Mouse (Mus musculus): ENCODE results near the gene Lgals9. TPM values are rescaled to one million over a fixed set of nuclear protein-coding genes. Genes with fewer than 3 reads are reported as not detected.

Lgals9 gene
- polyA plus RNA-seq, 1 experiment from 2014 or later: 415 TPM

DNA sequence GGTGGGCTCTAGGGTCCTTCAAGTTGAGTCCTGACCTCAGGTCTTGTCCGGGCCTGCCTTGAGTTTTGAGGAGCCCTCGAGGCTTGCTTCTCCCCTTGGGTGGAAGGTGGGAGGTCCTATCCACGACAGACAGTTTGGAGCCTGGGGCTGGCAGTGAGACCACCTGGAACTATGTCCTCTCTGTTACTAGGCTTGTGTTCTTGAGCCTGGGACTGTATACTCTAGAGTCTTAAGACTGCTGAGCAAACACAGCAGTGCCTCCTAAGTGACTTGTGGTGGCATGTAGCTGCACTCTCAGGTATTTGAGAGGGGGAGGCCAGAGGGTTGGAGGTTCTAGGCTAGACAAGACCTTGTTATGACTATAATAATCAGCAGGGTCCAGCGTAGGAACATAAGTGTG is 50.0 kb downstream of the Lgals9 start:
- WGBS (ENCODE audit: missing documents): 93% methylated on average over 4 of the region's 4 CpGs
- Histone ChIP-seq H3K79me2 (ENCODE audit: inconsistent target) (no peaks in the 10 kb centered on the region), H3K4me3 (ENCODE audit: inconsistent target) (no peak overlapping the region), H3K36me3 (ENCODE audit: inconsistent target) (no peaks in the 10 kb centered on the region), H3K27ac (no peak overlapping the region)

DNA sequence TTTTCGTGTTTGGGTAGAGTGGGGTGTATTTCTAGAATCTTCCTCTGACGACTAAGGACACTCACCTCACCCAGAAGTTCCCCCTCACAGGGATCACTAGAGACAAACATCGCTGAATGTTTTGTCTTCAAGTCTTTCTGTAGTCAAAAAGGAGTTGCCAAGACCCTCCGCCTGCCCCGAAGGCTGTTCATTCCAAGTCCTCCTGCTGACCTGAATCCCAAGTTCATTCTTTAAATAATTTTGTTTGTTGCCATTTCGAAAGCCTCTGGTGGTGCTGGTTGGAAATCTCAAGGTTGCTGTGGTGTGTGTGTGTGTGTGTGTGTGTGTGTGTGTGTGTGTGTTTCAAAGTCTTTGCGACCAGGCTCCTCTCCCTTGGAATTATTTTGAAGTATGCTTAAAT is 50.4 kb downstream of the Lgals9 start:
- no peaks in the 10 kb centered on the region for H3K79me2 ChIP-seq (ENCODE audit: inconsistent target)
- WGBS (ENCODE audit: missing documents): 82% methylated on average over 5 of the region's 7 CpGs

GRCm38 (mm10) chr11:78929345-78929744 is 55.4 kb downstream of the Lgals9 start:
- no peaks in the 10 kb centered on the region for H3K79me2 ChIP-seq (ENCODE audit: inconsistent target)
- no peak overlapping the region for H3K27ac ChIP-seq
- WGBS (ENCODE audit: missing documents): 79% methylated on average over 4 of the region's 5 CpGs
- no peaks in the 10 kb centered on the region for H3K36me3 ChIP-seq (ENCODE audit: inconsistent target)
- H3K4me3 ChIP-seq (ENCODE audit: inconsistent target): no peak overlapping the region

More for the DNA sequence above, 50.4 kb downstream of the Lgals9 start:
- Histone ChIP-seq H3K27ac (no peak overlapping the region), H3K4me3 (ENCODE audit: inconsistent target) (no peak overlapping the region), H3K36me3 (ENCODE audit: inconsistent target) (no peaks in the 10 kb centered on the region)

- H3K4me3 ChIP-seq (ENCODE audit: inconsistent target): no peak overlapping the region
- no peak overlapping the region for H3K27ac ChIP-seq
- no peaks in the 10 kb centered on the region for H3K36me3 ChIP-seq (ENCODE audit: inconsistent target)
- WGBS (ENCODE audit: missing documents): 1% methylated on average over 37 of the region's 37 CpGs
- H3K79me2 ChIP-seq (ENCODE audit: inconsistent target): no peaks in the 10 kb centered on the region
Measured at GRCm38 (mm10) chr11:78924916-78925315, 59.8 kb downstream of the Lgals9 start.

GRCm38 (mm10) chr11:78924111-78924510 is 60.6 kb downstream of the Lgals9 start:
- 9% methylated on average over 9 of the region's 9 CpGs for WGBS (ENCODE audit: missing documents)
- H3K4me3 ChIP-seq (ENCODE audit: inconsistent target): no peak overlapping the region

GRCm38 (mm10) chr11:78922678-78923407 is 61.9 kb downstream of the Lgals9 start:
- 50% methylated on average over 8 of the region's 8 CpGs for WGBS (ENCODE audit: missing documents)
- Histone ChIP-seq H3K4me3 (ENCODE audit: inconsistent target) (no peak overlapping the region), H3K27ac (no peak overlapping the region), H3K36me3 (ENCODE audit: inconsistent target) (no peaks in the 10 kb centered on the region), H3K79me2 (ENCODE audit: inconsistent target) (no peaks in the 10 kb centered on the region)

More at GRCm38 (mm10) chr11:78924111-78924510, 60.6 kb downstream of the Lgals9 start:
- no peaks in the 10 kb centered on the region for H3K79me2 ChIP-seq (ENCODE audit: inconsistent target)
- H3K27ac ChIP-seq: no peak overlapping the region
- no peaks in the 10 kb centered on the region for H3K36me3 ChIP-seq (ENCODE audit: inconsistent target)

DNA sequence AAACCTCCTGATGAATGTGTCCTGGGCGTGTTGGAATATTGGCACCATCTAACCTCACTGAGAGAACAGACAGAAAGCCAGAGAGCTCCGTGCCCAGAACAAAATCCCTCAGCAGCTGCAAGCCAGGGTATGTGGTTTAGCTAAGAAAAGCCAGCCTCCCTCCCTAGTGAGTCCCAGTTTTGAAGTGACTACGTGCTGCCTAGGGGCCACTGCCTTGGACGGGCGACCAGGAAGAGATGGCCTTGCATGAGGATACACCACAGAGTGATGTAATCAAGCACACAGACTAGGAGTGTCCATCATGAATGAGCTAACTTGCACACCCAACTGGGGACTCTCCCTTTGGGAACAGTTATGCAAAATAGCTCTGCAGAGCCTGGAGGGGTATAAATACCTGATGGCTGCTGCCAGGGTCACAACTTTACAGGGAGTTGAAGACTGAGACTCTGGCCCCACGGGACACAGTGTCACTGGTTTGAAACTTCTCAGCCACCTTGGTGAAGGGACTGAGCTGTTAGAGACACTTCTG is 64.3 kb downstream of the Lgals9 start, which contains the start of gene Nos2:
TSS of gene Nos2 (plus strand) at position 377 of the 529 bp plus-strand sequence.
- WGBS (ENCODE audit: missing documents): 36% methylated on average over 6 of the region's 6 CpGs
- Histone ChIP-seq H3K79me2 (ENCODE audit: inconsistent target) (no peaks in the 10 kb centered on the region), H3K36me3 (ENCODE audit: inconsistent target) (no peaks in the 10 kb centered on the region), H3K4me3 (ENCODE audit: inconsistent target) (no peak within 1 kb of the TSS), H3K27ac (no peak within 1 kb of the TSS)

GRCm38 (mm10) chr11:78919745-78920144 is 65.0 kb downstream of the Lgals9 start:
- no peak overlapping the region for H3K27ac ChIP-seq
- H3K36me3 ChIP-seq (ENCODE audit: inconsistent target): no peaks in the 10 kb centered on the region
- no peaks in the 10 kb centered on the region for H3K79me2 ChIP-seq (ENCODE audit: inconsistent target)
- no peak overlapping the region for H3K4me3 ChIP-seq (ENCODE audit: inconsistent target)
- WGBS (ENCODE audit: missing documents): 82% methylated on average over 4 of the region's 4 CpGs

- no peaks in the 10 kb centered on the region for H3K79me2 ChIP-seq (ENCODE audit: inconsistent target)
- no peaks in the 10 kb centered on the region for H3K36me3 ChIP-seq (ENCODE audit: inconsistent target)
- WGBS (ENCODE audit: missing documents): 40% methylated on average over 1 of the region's 1 CpGs
- no peak overlapping the region for H3K4me3 ChIP-seq (ENCODE audit: inconsistent target)
- H3K27ac ChIP-seq: peak overlapping the region; percentile 75
Measured at GRCm38 (mm10) chr11:78916410-78916809, 68.3 kb downstream of the Lgals9 start.

- Histone ChIP-seq H3K27ac (peak overlapping the region; percentile 75; the same call in 1 of the 2 replicates), H3K4me3 (ENCODE audit: inconsistent target) (no peak overlapping the region), H3K36me3 (ENCODE audit: inconsistent target) (no peaks in the 10 kb centered on the region), H3K79me2 (ENCODE audit: inconsistent target) (no peaks in the 10 kb centered on the region)
- 44% methylated on average over 6 of the region's 6 CpGs for WGBS (ENCODE audit: missing documents)
Measured at GRCm38 (mm10) chr11:78915473-78915872, 69.3 kb downstream of the Lgals9 start.

Other genes with a start within 250 kb of the Lgals9 start
- 9.6 to 19.0 TPM (median 16.3 TPM) in 3 replicates for gene Ccnq, start 233.2 kb downstream of the Lgals9 start, polyA plus RNA-seq (2018)
- 5.5 to 12.6 TPM (median 11.4 TPM) in 3 replicates for gene Lyrm9, start 158.4 kb downstream of the Lgals9 start, polyA plus RNA-seq (2018)
- gene Nos2, start 64.2 kb downstream of the Lgals9 start, polyA plus RNA-seq (2018): 0.42 to 1.6 TPM (median 0.49 TPM) in 3 replicates
- gene Ksr1, start 161.5 kb upstream of the Lgals9 start, polyA plus RNA-seq (2018): 1.6 to 3.1 TPM (median 2.6 TPM) in 3 replicates

Measured in macrophage (primary cell).